Mouse (Mus musculus) liver, adult 2 months (tissue): ENCODE measurements at regions not wholly inside any gene's neighbourhood (a gene's known extent, or its start where the extent isn't known, plus 50 kb on each side); places are given as distances from the start of the nearest gene placed in this dataset.

Experiments used
- CTCF ChIP-seq: fragments of 200-500 bp; IDR thresholded peaks from 2 replicates; pipeline ENCODE4 v1.5.1; 2011; ENCODE audit warnings: low read depth, low read length, control low read depth
- POLR2A ChIP-seq: fragments of 200-500 bp; IDR thresholded peaks from 2 replicates; pipeline ENCODE4 v1.6.1; 2011; ENCODE audit warnings: low read length, control low read depth; ENCODE audit not compliant: insufficient read depth; ENCODE audit errors: extremely low read depth

- TF ChIP-seq CTCF: no peak
- TF ChIP-seq POLR2A: no peak
Observed at GRCm38 (mm10) chr9:52271345-52272116, 103.2 kb upstream of the Zc3h12c start.
